Mouse (Mus musculus) lung, postnatal 10 days (tissue): ENCODE results near the gene Abtb1.

Experiments
- DNase-seq: peaks from one replicate; pipeline ENCODE4 v3.0.0; 2021

Gene Abtb1

GRCm38 (mm10) chr6:88800191-88800590, 41.6 kb downstream of the Abtb1 start:
- no peak for DNase-seq

- DNase-seq: no peak
These were observed 47.2 kb downstream of the Abtb1 start for GRCm38 (mm10) chr6:88794561-88794971.

GRCm38 (mm10) chr6:88793872-88794271, 47.9 kb downstream of the Abtb1 start:
- DNase-seq: no peak

- no peak for DNase-seq
These were observed 48.5 kb downstream of the Abtb1 start for GRCm38 (mm10) chr6:88793243-88793642.

- peak; percentile 78 for DNase-seq
These were observed 49.6 kb downstream of the Abtb1 start for GRCm38 (mm10) chr6:88792147-88792691.

- DNase-seq: peak; percentile 41
These were observed 50.5 kb downstream of the Abtb1 start for GRCm38 (mm10) chr6:88791299-88791698.

- no peak for DNase-seq
These were observed 53.6 kb downstream of the Abtb1 start for GRCm38 (mm10) chr6:88788219-88788618.

- peak; percentile 70 for DNase-seq
These were observed 54.3 kb downstream of the Abtb1 start for GRCm38 (mm10) chr6:88787496-88787895.

- peak; percentile 47 for DNase-seq
These were observed 54.9 kb downstream of the Abtb1 start for GRCm38 (mm10) chr6:88786732-88787445.
